Mouse (Mus musculus): ENCODE measurements around the gene Zbtb17.

- TF ChIP-seq POLR2A (IDR thresholded peaks at IDR 0.05; ENCODE audit: insufficient read length, low read depth), result no peak
- no peak for TF ChIP-seq E2F4 (IDR thresholded peaks at IDR 0.05; ENCODE audit: insufficient read depth)
- no peak for TF ChIP-seq CEBPB (IDR thresholded peaks at IDR 0.05; ENCODE audit: insufficient read depth, poor library complexity, severe bottlenecking)
- TF ChIP-seq MYOG (IDR thresholded peaks at IDR 0.05; ENCODE audit: control insufficient read depth in 1 of 3, insufficient read depth in 1 of 3, insufficient read length in 2 of 3, low read depth in 2 of 3), result no peak
- TF ChIP-seq MAX (IDR thresholded peaks at IDR 0.05; ENCODE audit: low read depth), result no peak
Measured at GRCm38 (mm10) chr4:141468576-141468975, 24.1 kb downstream of the Zbtb17 start.
